Mouse (Mus musculus): ENCODE results near the gene Eif2d. TPM values are rescaled to one million over a fixed set of nuclear protein-coding genes. Genes with fewer than 3 reads are reported as not detected.
"Not testable (repeated sequence)": the region's sequence is repeated elsewhere in the genome, so short reads cannot be mapped to it uniquely, and the experiment has no call there.

Gene Eif2d
- polyA plus RNA-seq, 1 experiment from 2014 or later = 62.9 TPM

DNA sequence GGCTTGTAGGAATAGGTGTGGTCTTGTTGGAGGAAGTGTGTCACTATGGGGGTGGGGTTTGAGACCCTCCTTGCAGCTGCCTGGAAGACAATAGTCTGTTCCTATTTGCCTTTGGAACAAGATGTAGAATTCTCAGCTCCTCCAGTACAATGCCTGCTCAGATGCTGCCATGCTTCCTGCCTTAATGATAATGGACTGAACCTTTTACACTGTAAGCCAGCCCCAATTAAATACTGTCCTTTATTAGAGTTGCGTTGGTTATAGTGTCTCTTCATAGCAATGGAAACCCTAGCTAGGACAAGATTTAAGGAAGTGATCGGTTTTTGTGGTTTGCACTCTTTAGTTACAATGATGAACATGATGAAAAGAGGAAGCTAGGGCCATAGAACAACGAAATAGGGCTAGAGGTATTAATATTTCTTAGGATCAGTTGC, 6.8 kb upstream of the Eif2d start:
- WGBS = 81% methylated on average over 3 of the region's 3 CpGs
- H3K36me3 ChIP-seq = no peaks in the 10 kb centered on the region
- no peaks in the 10 kb centered on the region for H3K27me3 ChIP-seq (ENCODE audit: insufficient read depth, poor library complexity, severe bottlenecking)
- no peaks in the 10 kb centered on the region for H3K9me3 ChIP-seq
- no peak overlapping the region for H3K4me3 ChIP-seq
- DNase-seq (ENCODE audit: low spot score) = no peak
- no peaks in the 10 kb centered on the region for H3K4me1 ChIP-seq
- H3K27ac ChIP-seq = no peak overlapping the region

- no peak for DNase-seq (ENCODE audit: low spot score)
- H3K27me3 ChIP-seq (ENCODE audit: insufficient read depth, poor library complexity, severe bottlenecking) = no peaks in the 10 kb centered on the region
- H3K27ac ChIP-seq = no peak overlapping the region
- 62% methylated on average over 1 of the region's 1 CpGs for WGBS
- no peak overlapping the region for H3K4me3 ChIP-seq
- H3K4me1 ChIP-seq = peaks cover 9% of the 10 kb centered on the region
- H3K36me3 ChIP-seq = no peaks in the 10 kb centered on the region
- no peaks in the 10 kb centered on the region for H3K9me3 ChIP-seq
Measured at GRCm38 (mm10) chr1:131149496-131149895, 3.5 kb upstream of the Eif2d start.

- DNase-seq (ENCODE audit: low spot score) = no peak
- no peak overlapping the region for H3K27ac ChIP-seq
- 62% methylated on average over 2 of the region's 2 CpGs for WGBS
Measured at GRCm38 (mm10) chr1:131155456-131155855, 2.5 kb downstream of the Eif2d start.

GRCm38 (mm10) chr1:131159573-131160327, 6.8 kb downstream of the Eif2d start:
- not testable (repeated sequence) for H3K27ac ChIP-seq; DNase-seq (ENCODE audit: low spot score); H3K27me3 ChIP-seq (ENCODE audit: insufficient read depth, poor library complexity, severe bottlenecking); H3K9me3 ChIP-seq; H3K4me3 ChIP-seq; H3K4me1 ChIP-seq
- 91% methylated on average over 3 of the region's 3 CpGs for WGBS
- peaks cover 55% of the 10 kb centered on the region for H3K36me3 ChIP-seq

More at GRCm38 (mm10) chr1:131155456-131155855, 2.5 kb downstream of the Eif2d start:
- H3K27me3 ChIP-seq (ENCODE audit: insufficient read depth, poor library complexity, severe bottlenecking) = no peaks in the 10 kb centered on the region
- H3K36me3 ChIP-seq = peaks cover 18% of the 10 kb centered on the region
- H3K4me1 ChIP-seq = peaks cover 9% of the 10 kb centered on the region
- H3K4me3 ChIP-seq = no peak overlapping the region
- no peaks in the 10 kb centered on the region for H3K9me3 ChIP-seq

GRCm38 (mm10) chr1:131161091-131161490, 8.1 kb downstream of the Eif2d start:
- Histone ChIP-seq H3K9me3 (no peaks in the 10 kb centered on the region), H3K27ac (no peak overlapping the region), H3K27me3 (ENCODE audit: insufficient read depth, poor library complexity, severe bottlenecking) (no peaks in the 10 kb centered on the region), H3K4me1 (peaks cover 5% of the 10 kb centered on the region; the same call in 1 of the 2 replicates), H3K36me3 (peaks cover 67% of the 10 kb centered on the region), H3K4me3 (no peak overlapping the region)
- DNase-seq (ENCODE audit: low spot score) = no peak
- WGBS = 78% methylated on average over 11 of the region's 11 CpGs

DNA sequence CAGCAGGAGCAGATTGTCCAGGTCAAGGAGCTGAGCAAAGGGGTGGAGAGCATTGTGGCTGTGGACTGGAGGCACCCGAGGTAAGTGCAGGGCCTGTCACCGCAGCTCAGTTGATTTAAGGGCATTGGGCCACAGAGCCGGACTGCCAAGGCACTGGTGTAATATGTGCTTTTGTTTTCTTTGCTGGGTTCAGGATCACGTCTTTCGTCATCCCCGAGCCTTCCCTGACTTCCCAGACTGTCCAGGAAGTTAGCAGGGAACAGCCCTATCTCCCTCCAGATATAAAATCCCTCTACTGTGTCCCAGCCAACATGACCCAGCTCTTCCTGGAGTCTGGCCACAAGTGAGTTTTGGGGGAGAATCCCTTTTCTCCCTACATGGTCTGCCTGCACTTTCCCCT, 11.4 kb downstream of the Eif2d start:
- H3K4me3 ChIP-seq = no peak overlapping the region
- H3K27me3 ChIP-seq (ENCODE audit: insufficient read depth, poor library complexity, severe bottlenecking) = no peaks in the 10 kb centered on the region
- H3K9me3 ChIP-seq = no peaks in the 10 kb centered on the region
- DNase-seq (ENCODE audit: low spot score) = no peak
- no peak overlapping the region for H3K27ac ChIP-seq
- H3K36me3 ChIP-seq = peaks cover 85% of the 10 kb centered on the region
- WGBS = 68% methylated on average over 6 of the region's 6 CpGs
- peaks cover 5% of the 10 kb centered on the region; the same call in 1 of the 2 replicates for H3K4me1 ChIP-seq

GRCm38 (mm10) chr1:131167612-131168011, 14.6 kb downstream of the Eif2d start:
- no peaks in the 10 kb centered on the region for H3K27me3 ChIP-seq (ENCODE audit: insufficient read depth, poor library complexity, severe bottlenecking)
- 93% methylated on average over 10 of the region's 10 CpGs for WGBS
- DNase-seq (ENCODE audit: low spot score) = no peak
- H3K27ac ChIP-seq = no peak overlapping the region
- H3K36me3 ChIP-seq = peaks cover 95% of the 10 kb centered on the region
- H3K9me3 ChIP-seq = no peaks in the 10 kb centered on the region
- H3K4me3 ChIP-seq = no peak overlapping the region
- peaks cover 5% of the 10 kb centered on the region; the same call in 1 of the 2 replicates for H3K4me1 ChIP-seq

DNA sequence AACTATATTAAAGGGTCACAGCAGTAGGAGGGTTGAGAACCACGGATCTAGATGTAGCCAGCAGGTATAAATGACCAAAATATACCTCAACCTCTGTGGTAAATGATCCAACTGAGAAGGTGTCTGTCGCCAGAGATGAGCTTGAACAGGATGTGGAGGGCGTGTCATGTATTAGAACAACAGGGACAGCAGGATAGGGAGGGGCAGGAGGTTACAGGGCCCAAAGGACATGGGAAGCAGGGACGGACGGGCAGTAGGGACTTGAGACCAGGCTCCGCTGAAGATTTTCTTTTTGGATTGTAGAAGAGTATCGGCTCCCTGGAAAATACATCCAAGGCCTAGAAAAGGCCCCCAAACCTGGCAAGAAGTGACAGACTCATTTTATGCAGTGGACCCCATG, 20.0 kb downstream of the Eif2d start:
- DNase-seq (ENCODE audit: low spot score) = no peak
- WGBS = 83% methylated on average over 7 of the region's 7 CpGs
- Histone ChIP-seq H3K4me3 (no peak overlapping the region), H3K27ac (no peak overlapping the region), H3K36me3 (peaks cover 99% of the 10 kb centered on the region), H3K9me3 (no peaks in the 10 kb centered on the region), H3K27me3 (ENCODE audit: insufficient read depth, poor library complexity, severe bottlenecking) (no peaks in the 10 kb centered on the region), H3K4me1 (no peaks in the 10 kb centered on the region)

DNA sequence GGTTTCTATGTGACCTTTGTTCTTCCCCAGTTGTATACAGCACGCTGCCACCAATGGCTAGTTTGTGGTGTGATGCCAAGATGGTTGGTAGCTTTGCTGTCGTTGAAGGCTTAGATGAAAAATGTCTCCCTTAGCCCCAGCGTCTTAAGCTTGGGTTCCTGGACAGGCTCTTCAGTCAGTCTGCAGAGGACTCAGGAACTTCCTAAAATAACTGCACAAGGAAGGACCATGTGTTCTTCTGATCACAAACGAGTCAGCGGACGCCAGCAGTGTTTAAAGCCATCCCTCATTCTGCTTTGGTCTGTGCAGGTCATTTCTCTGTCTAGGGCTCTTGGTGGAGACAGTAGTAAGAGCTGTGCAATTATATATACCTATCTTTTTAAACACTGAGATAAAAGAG, 20.8 kb downstream of the Eif2d start:
- Histone ChIP-seq H3K27ac (no peak overlapping the region), H3K27me3 (ENCODE audit: insufficient read depth, poor library complexity, severe bottlenecking) (no peaks in the 10 kb centered on the region), H3K36me3 (peaks cover 99% of the 10 kb centered on the region), H3K9me3 (no peaks in the 10 kb centered on the region), H3K4me3 (no peak overlapping the region), H3K4me1 (no peaks in the 10 kb centered on the region)
- no peak for DNase-seq (ENCODE audit: low spot score)
- 62% methylated on average over 6 of the region's 6 CpGs for WGBS

GRCm38 (mm10) chr1:131174299-131174861, 21.4 kb downstream of the Eif2d start:
- Histone ChIP-seq H3K27me3 (ENCODE audit: insufficient read depth, poor library complexity, severe bottlenecking) (no peaks in the 10 kb centered on the region), H3K27ac (no peak overlapping the region)
- 71% methylated on average over 12 of the region's 12 CpGs for WGBS

GRCm38 (mm10) chr1:131175189-131175588, 22.2 kb downstream of the Eif2d start:
- Histone ChIP-seq H3K36me3 (peaks cover 96% of the 10 kb centered on the region), H3K27ac (no peak overlapping the region), H3K27me3 (ENCODE audit: insufficient read depth, poor library complexity, severe bottlenecking) (no peaks in the 10 kb centered on the region), H3K4me1 (no peaks in the 10 kb centered on the region), H3K4me3 (no peak overlapping the region), H3K9me3 (no peaks in the 10 kb centered on the region)
- 100% methylated on average over 1 of the region's 1 CpGs for WGBS
- no peak for DNase-seq (ENCODE audit: low spot score)

More at GRCm38 (mm10) chr1:131174299-131174861, 21.4 kb downstream of the Eif2d start:
- Histone ChIP-seq H3K4me3 (no peak overlapping the region), H3K4me1 (no peaks in the 10 kb centered on the region), H3K36me3 (peaks cover 96% of the 10 kb centered on the region), H3K9me3 (no peaks in the 10 kb centered on the region)
- DNase-seq (ENCODE audit: low spot score) = no peak

- no peak overlapping the region for H3K27ac ChIP-seq
- no peak overlapping the region for H3K4me3 ChIP-seq
- DNase-seq (ENCODE audit: low spot score) = no peak
- no peaks in the 10 kb centered on the region for H3K9me3 ChIP-seq
- H3K27me3 ChIP-seq (ENCODE audit: insufficient read depth, poor library complexity, severe bottlenecking) = no peaks in the 10 kb centered on the region
- 92% methylated on average over 8 of the region's 8 CpGs for WGBS
- no peaks in the 10 kb centered on the region for H3K4me1 ChIP-seq
- H3K36me3 ChIP-seq = peaks cover 96% of the 10 kb centered on the region
Measured at GRCm38 (mm10) chr1:131175819-131176218, 22.8 kb downstream of the Eif2d start.

- WGBS = 87% methylated on average over 4 of the region's 4 CpGs
- H3K36me3 ChIP-seq = peaks cover 86% of the 10 kb centered on the region
- H3K27ac ChIP-seq = no peak overlapping the region
- no peak overlapping the region for H3K4me3 ChIP-seq
- H3K27me3 ChIP-seq (ENCODE audit: insufficient read depth, poor library complexity, severe bottlenecking) = no peaks in the 10 kb centered on the region
- H3K9me3 ChIP-seq = no peaks in the 10 kb centered on the region
- DNase-seq (ENCODE audit: low spot score) = no peak
- H3K4me1 ChIP-seq = peaks cover 8% of the 10 kb centered on the region; the same call in 1 of the 2 replicates
Measured at GRCm38 (mm10) chr1:131177249-131177648, 24.3 kb downstream of the Eif2d start.

Measured in heart, embryonic 10.5 days (tissue).